Mouse (Mus musculus): ENCODE results near the gene Car5b. TPM values are rescaled to one million over a fixed set of nuclear protein-coding genes. Genes with fewer than 3 reads are reported as not detected.

Gene Car5b
- total and polyA plus RNA-seq, 3 experiments = 0.31 to 0.50 TPM; not detected in 1

- Histone ChIP-seq H3K79me2 (ENCODE audit: control insufficient read depth, insufficient read depth, low read length, poor library complexity) (no peaks in the 10 kb centered on the region), H3K4me1 (ENCODE audit: control insufficient read depth in 1 of 2, insufficient read depth in 2 of 2, low read length in 2 of 2) (no peaks in the 10 kb centered on the region), H3K9me3 (replicated peaks; ENCODE audit: insufficient read depth, low read length) (no peaks in the 10 kb centered on the region), H3K36me3 (ENCODE audit: control insufficient read depth in 1 of 2, insufficient read depth in 2 of 2, low read length in 2 of 2) (peaks cover 0 to 34% of the 10 kb centered on the region in 2 experiments; a peak in 3 of 4 replicates), H3K4me3 (ENCODE audit: control insufficient read depth in 1 of 2, insufficient read depth in 1 of 2, low read depth in 2 of 2, low read length in 2 of 2) (no peak overlapping the region), H3K9ac (ENCODE audit: control insufficient read depth, low read depth, low read length, poor library complexity, severe bottlenecking) (no peak overlapping the region), H3K27ac (ENCODE audit: control insufficient read depth, low read depth, low read length) (no peak overlapping the region; the same call in 1 of the 2 replicates), H3K27me3 (ENCODE audit: control insufficient read depth in 1 of 2, insufficient read depth in 2 of 2, low read length in 2 of 2) (no peaks in the 10 kb centered on the region)
- 0 out of 4 replicates have a peak, but pooled peaks of 1 of the 2 experiments have one; percentile 7 for TF ChIP-seq EP300 (IDR thresholded peaks at IDR 0.05; ENCODE audit: low read depth in 1 of 2, low read length in 2 of 2)
- peak; percentile 53; the same call in 1 of the 2 replicates for TF ChIP-seq ETS1 (IDR thresholded peaks at IDR 0.05; ENCODE audit: low read depth, low read length)
- no peak for TF ChIP-seq GATA1 (IDR thresholded peaks at IDR 0.05; ENCODE audit: low read depth, low read length)
- no peak for TF ChIP-seq HCFC1 (IDR thresholded peaks at IDR 0.05; ENCODE audit: low read depth, low read length)
- peak; percentile 60 for DNase-seq (ENCODE audit: low read depth, low spot score)
These were observed 89.2 kb downstream of the Car5b start for GRCm38 (mm10) chrX:163938587-163938986.

- no peak overlapping the region for H3K27ac ChIP-seq (ENCODE audit: control insufficient read depth, low read depth, low read length)
These were observed 93.1 kb downstream of the Car5b start for GRCm38 (mm10) chrX:163934731-163935130.

GRCm38 (mm10) chrX:163929550-163929949 lies 98.2 kb downstream of the Car5b start:
- peak; percentile 19 for DNase-seq (ENCODE audit: low read depth, low spot score)
- Histone ChIP-seq H3K27ac (ENCODE audit: control insufficient read depth, low read depth, low read length) (no peak overlapping the region), H3K36me3 (ENCODE audit: control insufficient read depth in 1 of 2, insufficient read depth in 2 of 2, low read length in 2 of 2) (peaks cover 0 to 5% of the 10 kb centered on the region in 2 experiments; a peak in 2 of 4 replicates), H3K4me3 (ENCODE audit: control insufficient read depth in 1 of 2, insufficient read depth in 1 of 2, low read depth in 2 of 2, low read length in 2 of 2) (no peak overlapping the region), H3K9me3 (replicated peaks; ENCODE audit: insufficient read depth, low read length) (no peaks in the 10 kb centered on the region), H3K4me1 (ENCODE audit: control insufficient read depth in 1 of 2, insufficient read depth in 2 of 2, low read length in 2 of 2) (peaks cover 0 to 3% of the 10 kb centered on the region in 2 experiments; a peak in 1 of 4 replicates), H3K9ac (ENCODE audit: control insufficient read depth, low read depth, low read length, poor library complexity, severe bottlenecking) (no peak overlapping the region), H3K79me2 (ENCODE audit: control insufficient read depth, insufficient read depth, low read length, poor library complexity) (no peaks in the 10 kb centered on the region), H3K27me3 (ENCODE audit: control insufficient read depth in 1 of 2, insufficient read depth in 2 of 2, low read length in 2 of 2) (no peaks in the 10 kb centered on the region)
- no peak for TF ChIP-seq POLR2AphosphoS2 (IDR thresholded peaks at IDR 0.05; ENCODE audit: low read length)
- no peak for TF ChIP-seq NRF1 (IDR thresholded peaks at IDR 0.05; ENCODE audit: insufficient read depth, low read depth, low read length, poor library complexity, severe bottlenecking)
- TF ChIP-seq KAT2A (conservative IDR thresholded peaks at IDR 0.05; ENCODE audit: low read depth, low read length) = no peak
- TF ChIP-seq E2F4 (IDR thresholded peaks at IDR 0.05; ENCODE audit: borderline replicate concordance, low read depth, low read length) = no peak
- no peak for TF ChIP-seq MAX (IDR thresholded peaks at IDR 0.05; ENCODE audit: low read length)
- no peak for TF ChIP-seq CHD1 (IDR thresholded peaks at IDR 0.05; ENCODE audit: low read depth, low read length)
- TF ChIP-seq GATA1 (IDR thresholded peaks at IDR 0.05; ENCODE audit: low read depth, low read length) = no peak
- no peak for TF ChIP-seq CTCF (IDR thresholded peaks at IDR 0.05 in 2 of 3, conservative IDR thresholded peaks at IDR 0.05 in 1 of 3; ENCODE audit: control insufficient read depth in 1 of 3, insufficient read depth in 1 of 3, low read depth in 2 of 3, low read length in 3 of 3, poor library complexity in 1 of 3, severe bottlenecking in 1 of 3)
- no peak for TF ChIP-seq ELF1 (IDR thresholded peaks at IDR 0.05; ENCODE audit: low read depth, low read length)
- no peak for TF ChIP-seq UBTF (IDR thresholded peaks at IDR 0.05; ENCODE audit: borderline replicate concordance, insufficient read depth, low read depth, low read length)
- TF ChIP-seq TCF12 (IDR thresholded peaks at IDR 0.05; ENCODE audit: low read depth, low read length) = no peak
- no peak for TF ChIP-seq SIN3A (IDR thresholded peaks at IDR 0.05; ENCODE audit: low read length)
- no peak for TF ChIP-seq MEF2A (IDR thresholded peaks at IDR 0.05; ENCODE audit: extremely low read depth, insufficient replicate concordance, low read depth, low read length, poor library complexity, severe bottlenecking)
- no peak for TF ChIP-seq ETS1 (IDR thresholded peaks at IDR 0.05; ENCODE audit: low read depth, low read length)

More at GRCm38 (mm10) chrX:163934731-163935130, 93.1 kb downstream of the Car5b start:
- Histone ChIP-seq H3K9ac (ENCODE audit: control insufficient read depth, low read depth, low read length, poor library complexity, severe bottlenecking) (no peak overlapping the region), H3K4me3 (ENCODE audit: control insufficient read depth in 1 of 2, insufficient read depth in 1 of 2, low read depth in 2 of 2, low read length in 2 of 2) (no peak overlapping the region), H3K4me1 (ENCODE audit: control insufficient read depth in 1 of 2, insufficient read depth in 2 of 2, low read length in 2 of 2) (peaks cover 0 to 3% of the 10 kb centered on the region in 2 experiments; a peak in 1 of 4 replicates), H3K36me3 (ENCODE audit: control insufficient read depth in 1 of 2, insufficient read depth in 2 of 2, low read length in 2 of 2) (peaks cover 5 to 8% of the 10 kb centered on the region in 2 experiments), H3K79me2 (ENCODE audit: control insufficient read depth, insufficient read depth, low read length, poor library complexity) (no peaks in the 10 kb centered on the region), H3K9me3 (replicated peaks; ENCODE audit: insufficient read depth, low read length) (no peaks in the 10 kb centered on the region), H3K27me3 (ENCODE audit: control insufficient read depth in 1 of 2, insufficient read depth in 2 of 2, low read length in 2 of 2) (no peaks in the 10 kb centered on the region)
- 0 out of 2 replicates have a peak, but pooled peaks have one; percentile 44 for TF ChIP-seq POLR2AphosphoS2 (IDR thresholded peaks at IDR 0.05; ENCODE audit: low read length)
- TF ChIP-seq RCOR1 (IDR thresholded peaks at IDR 0.05; ENCODE audit: low read depth, low read length) = no peak
- TF ChIP-seq CHD1 (IDR thresholded peaks at IDR 0.05; ENCODE audit: low read depth, low read length) = no peak
- TF ChIP-seq MXI1 (IDR thresholded peaks at IDR 0.05; ENCODE audit: low read depth, low read length) = no peak
- TF ChIP-seq KAT2A (conservative IDR thresholded peaks at IDR 0.05; ENCODE audit: low read depth, low read length) = no peak
- DNase-seq (ENCODE audit: low read depth, low spot score) = no peak
